Mouse (Mus musculus): Measurements from ENCODE around the gene Gimap4.
"Not testable (repeated sequence)": the region's sequence is repeated elsewhere in the genome, so short reads cannot be mapped to it uniquely, and the experiment has no call there.

The Gimap4 gene

DNA sequence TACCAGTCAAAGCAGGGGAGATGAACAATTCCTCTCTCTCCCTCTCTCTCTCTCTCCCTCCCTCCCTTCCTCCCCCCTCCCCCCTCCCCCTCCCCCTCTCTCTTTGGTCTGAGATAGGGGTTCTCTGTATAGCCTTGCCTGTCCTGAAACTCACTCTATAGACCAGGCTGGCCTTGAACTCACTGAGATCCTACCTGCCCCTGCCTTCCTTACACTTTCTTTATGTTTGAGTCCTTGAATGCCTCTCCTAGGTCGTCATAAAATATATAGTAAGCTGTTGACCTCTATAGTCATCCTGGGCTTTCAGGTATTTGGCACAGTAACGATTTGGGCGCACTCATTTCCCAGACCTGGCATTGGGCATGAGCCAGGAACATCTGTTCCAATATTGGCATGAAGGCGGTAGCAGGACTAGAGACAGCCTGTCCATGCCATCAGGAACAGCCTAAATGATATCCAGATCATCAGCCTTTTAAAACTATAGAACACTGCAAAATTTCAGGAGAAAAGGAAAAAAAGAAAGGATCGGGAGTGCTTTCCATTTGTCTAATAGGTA lies 7.4 kb upstream of the Gimap4 start:
- DNase-seq, result no peak

DNA sequence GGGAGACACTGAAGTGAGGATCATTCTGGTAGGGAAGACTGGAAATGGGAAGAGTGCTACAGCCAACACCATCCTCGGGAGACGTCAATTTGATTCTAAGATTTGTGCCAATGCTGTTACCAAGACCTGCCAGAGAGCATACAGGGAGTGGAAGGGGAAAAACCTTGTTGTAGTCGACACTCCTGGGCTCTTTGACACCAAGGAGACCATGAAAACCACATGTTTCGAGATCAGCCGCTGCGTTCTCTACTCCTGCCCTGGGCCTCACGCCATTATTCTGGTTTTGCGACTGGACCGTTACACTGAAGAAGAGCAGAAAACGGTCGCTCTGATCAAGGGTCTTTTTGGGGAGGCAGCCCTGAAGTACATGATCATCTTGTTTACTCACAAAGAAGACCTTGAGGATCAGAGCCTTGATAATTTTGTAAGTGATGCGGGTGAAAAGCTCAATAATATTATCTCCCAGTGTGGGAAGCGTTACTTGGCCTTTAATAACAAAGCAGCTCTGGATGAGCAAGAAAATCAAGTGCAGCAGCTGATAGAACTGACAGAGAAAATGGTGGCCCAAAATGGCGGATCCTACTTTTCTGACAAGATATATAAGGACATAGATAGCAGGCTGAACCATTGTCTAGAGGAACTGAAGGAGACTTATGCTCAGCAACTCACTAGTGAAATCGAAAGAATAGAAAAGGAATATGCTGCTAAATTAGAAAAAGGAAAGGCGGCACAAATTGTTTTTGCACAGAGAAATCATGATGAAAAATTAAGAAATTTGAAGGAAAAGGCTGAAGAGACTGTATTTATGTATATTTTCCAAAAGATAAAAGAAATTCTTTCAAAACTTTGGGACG lies 6.6 kb upstream of the Gimap4 start:
- no peak for DNase-seq

DNA sequence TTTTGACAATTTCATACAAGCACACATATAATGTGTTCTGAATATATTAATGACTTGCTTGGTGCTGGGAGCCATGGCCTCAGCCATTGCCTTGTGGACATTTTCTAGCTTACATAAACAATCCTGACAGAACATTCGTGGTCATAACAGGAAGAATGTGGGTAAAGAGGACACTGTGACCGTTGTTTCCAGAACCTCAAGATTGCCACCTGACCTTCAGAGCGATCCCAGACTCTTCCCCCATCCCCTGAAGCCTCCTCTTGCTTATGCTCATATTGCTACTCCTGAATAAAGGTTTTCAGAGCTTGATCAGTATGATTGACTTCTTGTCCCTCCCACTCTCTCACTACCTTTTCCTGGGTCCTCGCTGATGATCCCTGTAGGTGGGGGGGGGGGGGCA lies 6.0 kb upstream of the Gimap4 start:
- no peak for DNase-seq

GRCm38 (mm10) chr6:48679701-48680100 lies 4.6 kb upstream of the Gimap4 start:
- DNase-seq, result no peak

DNA sequence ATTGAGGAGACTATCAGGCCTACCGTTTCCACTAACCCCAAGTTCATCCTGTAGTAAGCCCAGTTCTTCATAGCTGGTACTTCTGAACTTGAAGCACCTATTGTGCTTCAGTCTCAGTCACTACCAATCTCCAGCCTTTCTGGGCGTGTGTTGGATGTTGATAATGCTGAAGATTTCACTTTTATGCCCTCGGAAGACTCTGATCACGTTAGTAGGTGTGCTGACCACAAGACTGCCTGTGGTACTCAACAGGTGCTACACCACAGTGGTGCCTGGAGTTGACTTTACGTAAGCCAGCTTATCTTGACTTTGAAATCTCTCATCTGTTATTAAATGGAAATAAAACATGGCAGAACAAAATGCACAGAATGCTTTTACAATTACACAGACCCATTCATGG lies 3.9 kb upstream of the Gimap4 start:
- no peak for DNase-seq

GRCm38 (mm10) chr6:48681472-48682090 lies 2.8 kb upstream of the Gimap4 start:
- DNase-seq, result no peak

DNA sequence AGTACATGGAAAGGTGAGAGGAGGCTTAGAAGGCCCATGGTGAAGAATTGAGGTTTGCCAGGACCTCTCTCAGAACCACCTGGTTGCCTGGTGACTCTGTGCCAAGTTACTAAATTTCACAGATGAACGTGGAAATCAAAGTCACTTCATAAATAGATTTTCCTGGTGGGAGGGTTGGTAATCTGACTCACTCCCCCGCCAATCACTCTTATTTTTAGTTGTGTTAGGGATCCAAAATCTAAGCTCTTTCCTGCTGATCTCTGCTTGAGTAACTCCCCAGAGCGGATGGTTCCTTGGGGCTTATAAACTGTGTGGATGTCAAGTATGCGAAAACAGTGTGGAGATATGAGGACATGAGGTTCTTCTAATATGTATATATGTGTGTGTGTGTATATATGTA lies 2.1 kb upstream of the Gimap4 start:
- no peak for DNase-seq

DNA sequence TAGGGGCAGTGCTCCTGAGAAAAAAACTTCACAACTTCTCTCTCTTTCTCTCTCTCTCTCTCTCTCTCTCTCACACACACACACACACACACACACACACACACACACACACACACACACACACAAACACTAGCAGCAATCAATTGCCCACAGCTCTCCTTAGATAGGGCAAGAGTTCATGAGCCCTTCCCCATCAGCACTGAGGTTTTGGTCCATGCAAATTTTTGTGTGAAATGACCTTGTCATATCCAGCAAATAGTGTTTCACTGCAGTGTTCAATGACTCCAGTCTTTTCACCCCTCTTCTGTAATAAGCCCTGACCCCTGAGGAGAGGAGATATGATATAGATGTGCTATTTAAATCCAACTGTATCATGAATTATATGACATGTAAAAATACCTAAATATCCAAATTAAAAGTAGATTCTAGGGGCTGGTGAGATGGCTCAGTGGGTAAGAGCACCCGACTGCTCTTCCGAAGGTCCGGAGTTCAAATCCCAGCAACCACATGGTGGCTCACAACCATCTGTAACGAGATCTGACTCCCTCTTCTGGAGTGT lies 1.0 kb upstream of the Gimap4 start:
- DNase-seq, result not testable (repeated sequence)

DNA sequence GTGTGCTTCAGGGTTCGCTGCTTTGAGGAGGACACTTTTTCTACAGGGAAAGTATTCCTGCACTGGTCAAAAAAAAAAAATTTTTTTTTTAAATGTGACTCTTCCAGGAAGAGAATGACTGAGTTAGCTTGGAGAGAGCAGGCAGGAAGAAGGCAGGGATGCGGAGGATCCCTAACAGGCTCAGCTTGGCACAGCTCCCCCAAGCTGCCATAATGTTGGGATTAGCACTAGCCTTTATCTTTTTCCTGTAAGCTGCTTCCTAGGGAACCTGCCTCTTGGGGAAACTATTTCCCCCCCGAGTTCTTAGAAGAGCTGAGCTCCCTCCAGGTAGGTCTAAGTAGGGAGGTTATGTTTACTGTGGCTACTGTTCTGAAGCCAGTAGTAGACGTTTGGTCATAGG lies 457 bp downstream of the Gimap4 start:
- no peak for DNase-seq

GRCm38 (mm10) chr6:48685251-48685650 lies 902 bp downstream of the Gimap4 start:
- DNase-seq, result no peak

DNA sequence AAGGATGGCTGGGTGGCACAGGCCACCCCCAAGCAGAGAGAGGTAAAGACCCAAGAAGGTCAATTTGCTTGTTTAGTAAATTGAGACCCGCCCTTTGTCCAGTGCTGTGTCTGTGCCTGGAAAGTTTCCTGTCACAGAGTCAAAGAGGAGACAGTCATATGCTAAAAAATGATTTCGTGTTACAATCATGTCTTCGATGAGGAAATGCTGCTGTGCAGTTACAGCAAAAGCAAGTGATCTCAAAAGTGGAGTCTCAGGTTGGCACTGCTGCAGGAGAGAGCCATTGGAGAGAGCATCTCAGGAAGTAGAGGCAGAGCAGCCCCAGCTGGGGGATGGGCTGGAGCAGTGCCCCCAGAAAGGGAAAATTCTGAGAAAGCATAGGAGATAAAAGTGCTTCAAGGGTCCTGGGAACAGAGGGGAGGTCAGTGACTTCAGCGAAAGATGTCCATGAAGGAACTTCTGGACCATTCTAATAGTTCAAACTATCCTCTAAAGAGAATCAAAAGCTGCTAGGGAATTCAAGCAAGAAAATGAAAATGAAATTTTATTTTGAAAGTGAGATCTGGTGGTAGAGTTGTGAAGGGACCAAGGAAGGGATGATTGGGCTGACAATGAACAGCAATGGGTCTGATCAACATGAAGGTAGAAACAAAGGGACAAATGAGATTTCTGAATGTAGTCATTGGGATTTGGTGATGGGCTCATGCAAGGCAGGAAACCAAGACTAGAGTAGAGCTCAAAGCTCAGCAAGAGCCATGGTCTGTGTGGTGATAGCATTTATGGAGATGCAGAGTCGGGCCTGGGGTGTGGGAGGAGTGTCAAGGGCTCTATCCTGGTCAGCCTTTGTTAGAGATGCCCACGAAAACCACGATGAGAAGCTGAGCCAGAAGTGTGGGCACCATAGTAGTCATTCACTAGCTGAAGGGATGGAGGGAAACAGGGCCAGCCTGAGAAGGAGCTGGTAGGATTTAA lies 1.6 kb downstream of the Gimap4 start:
- DNase-seq, result no peak

GRCm38 (mm10) chr6:48687077-48687476 lies 2.7 kb downstream of the Gimap4 start:
- DNase-seq, result no peak

DNA sequence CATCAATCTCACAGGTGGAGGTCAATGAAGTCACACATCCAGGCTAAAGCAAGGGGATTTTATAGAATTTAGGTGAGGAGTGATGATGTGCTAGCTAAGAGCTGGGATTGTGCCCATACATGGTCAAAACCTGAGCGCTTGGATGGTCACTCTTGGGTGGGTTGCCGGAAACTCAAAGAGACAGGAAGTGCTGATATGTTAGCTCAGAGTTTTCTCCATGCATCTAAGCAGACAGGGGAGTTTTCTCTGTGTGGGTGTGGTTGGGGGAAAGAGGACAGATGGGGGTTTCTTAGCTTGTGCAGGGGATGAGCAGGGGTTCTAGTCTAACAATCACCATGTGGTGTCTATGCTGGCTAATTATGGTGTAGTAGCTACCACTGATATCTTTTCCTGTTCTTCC lies 5.0 kb downstream of the Gimap4 start:
- no peak for DNase-seq

DNA sequence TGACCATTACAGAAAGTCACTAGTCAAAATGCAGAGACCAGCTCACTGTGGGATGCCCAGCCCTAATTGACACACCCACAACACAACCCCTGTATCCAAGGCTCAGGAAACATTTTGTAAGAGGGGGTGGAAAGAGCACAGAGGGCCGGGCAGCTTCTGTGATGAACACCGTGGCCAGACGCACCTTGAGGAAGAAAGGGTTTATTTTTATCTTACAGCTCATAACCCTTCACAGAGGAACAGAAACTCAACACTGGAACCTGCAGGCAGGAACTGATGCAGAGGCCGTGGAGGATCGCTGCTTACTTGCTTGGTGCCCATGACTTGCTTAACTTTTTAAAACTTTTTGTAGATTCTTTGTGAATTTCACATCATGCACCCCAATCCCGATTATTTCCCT lies 8.6 kb downstream of the Gimap4 start:
- no peak for DNase-seq

DNA sequence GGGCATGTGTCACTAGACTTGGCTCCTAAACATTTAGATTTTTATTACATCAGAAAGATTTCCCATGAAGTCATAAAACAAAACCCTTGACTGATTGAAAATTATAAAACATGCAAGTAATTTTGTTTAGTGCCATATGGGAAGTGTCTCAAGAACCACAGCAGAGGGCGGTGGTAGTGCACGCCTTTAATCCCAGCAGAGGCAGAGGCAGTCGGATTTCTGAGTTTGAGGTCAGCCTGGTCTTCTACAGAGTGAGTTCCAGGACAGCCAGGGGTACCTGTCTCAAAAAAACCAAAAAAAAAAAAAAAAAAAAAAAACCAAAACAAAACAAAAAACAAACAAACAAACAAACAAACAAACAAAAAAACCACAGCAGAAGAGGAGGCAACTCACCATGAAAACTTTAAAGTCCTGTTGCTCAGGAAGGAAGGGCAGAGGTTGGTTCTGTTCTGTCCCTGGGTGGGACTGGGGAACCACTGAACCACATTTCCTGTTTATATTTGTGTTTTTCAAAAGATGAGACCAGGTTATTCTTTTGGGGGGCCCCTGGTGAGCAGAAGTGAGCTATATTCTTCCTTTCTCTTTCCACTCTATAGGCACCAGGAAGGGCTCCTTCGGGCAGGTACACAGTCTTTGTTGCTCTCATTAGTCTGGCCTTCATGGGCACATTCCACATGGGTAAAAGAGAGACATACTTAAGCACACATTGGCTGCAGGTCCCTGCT lies 12.6 kb downstream of the Gimap4 start:
- no peak for DNase-seq

GRCm38 (mm10) chr6:48697555-48697930 lies 13.2 kb downstream of the Gimap4 start:
- no peak for DNase-seq

- DNase-seq, result no peak
Observed at GRCm38 (mm10) chr6:48698066-48698856, 13.9 kb downstream of the Gimap4 start.

- DNase-seq, result no peak
Observed at GRCm38 (mm10) chr6:48698888-48699287, 14.5 kb downstream of the Gimap4 start.

DNA sequence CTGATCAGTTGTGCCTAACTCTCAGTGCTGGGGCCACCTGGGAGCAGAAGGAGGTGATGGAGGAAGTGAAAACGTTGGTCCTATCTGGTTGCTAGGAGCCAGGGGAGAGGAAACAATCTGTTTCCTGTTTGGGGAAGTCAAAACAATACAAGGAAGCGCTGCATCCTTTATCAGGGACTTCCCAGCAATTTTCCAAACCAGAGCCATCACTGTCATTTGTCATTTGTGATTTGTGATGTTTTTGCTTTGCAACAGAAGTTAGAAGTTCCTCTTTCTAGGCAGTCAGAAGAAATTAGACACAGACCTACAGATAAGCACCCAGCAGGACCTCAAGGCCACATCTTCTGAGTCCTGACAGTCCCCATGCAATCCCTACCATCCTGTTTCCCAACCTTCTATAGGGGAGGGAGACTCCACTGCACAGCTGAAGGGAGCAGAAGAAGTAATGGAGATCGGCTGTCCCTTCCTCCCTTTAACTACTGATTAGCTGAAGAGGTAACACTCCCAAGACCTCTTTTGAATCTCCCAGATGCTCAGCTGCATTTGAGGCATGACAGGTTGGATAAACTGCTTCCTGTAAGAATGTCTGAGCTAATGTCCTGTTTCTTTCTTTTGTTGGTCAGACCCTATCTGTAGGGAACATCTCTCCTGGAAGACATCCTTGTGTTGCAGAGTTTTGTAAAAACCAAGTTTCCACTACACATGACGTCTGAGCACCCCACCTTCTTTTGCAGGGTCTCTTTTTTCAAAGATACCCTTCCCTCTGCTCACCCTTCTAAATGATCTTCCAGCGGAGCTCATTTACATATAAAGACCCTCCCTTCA lies 16.1 kb downstream of the Gimap4 start:
- peak; percentile 82 for DNase-seq

DNA sequence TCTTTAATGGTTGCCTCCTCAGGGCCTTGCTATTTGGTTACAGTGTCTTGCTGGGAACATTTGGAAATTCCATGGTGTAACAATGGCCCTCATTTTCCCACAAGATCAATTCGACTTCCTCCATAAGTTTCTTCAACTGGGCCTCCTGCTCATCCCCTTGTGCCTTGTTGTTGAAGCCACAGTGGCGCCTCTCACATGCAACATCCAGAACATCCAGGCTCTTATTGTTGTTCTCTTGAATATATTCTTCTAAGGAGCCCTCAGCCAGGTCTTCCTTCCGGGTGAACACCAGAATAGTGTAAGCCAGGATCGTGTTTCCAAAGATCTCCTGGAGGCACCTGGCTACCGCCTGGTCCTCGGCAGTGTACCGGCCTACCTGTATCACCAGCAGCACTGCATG lies 17.8 kb downstream of the Gimap4 start:
- no peak for DNase-seq

Data from lung, postnatal 36 days (tissue).